Mouse (Mus musculus): Measurements from ENCODE around the gene Ccdc61.

Gene Ccdc61

GRCm38 (mm10) chr7:18910241-18910831, at the start of gene Ccdc61:
TSS of gene Ccdc61 (minus strand) at chr7:18910415.
- peak; percentile 98 to 99 for DNase-seq

- peak; percentile 44 to 65 for DNase-seq
These were observed 49.2 kb upstream of the Ccdc61 start for GRCm38 (mm10) chr7:18959446-18959845.

- DNase-seq = no peak
These were observed 48.2 kb upstream of the Ccdc61 start for GRCm38 (mm10) chr7:18958384-18958766.

GRCm38 (mm10) chr7:18957569-18958383, 47.6 kb upstream of the Ccdc61 start:
- DNase-seq = peak; percentile 19 to 37

GRCm38 (mm10) chr7:18951397-18951796, 41.2 kb upstream of the Ccdc61 start:
- DNase-seq = no peak

GRCm38 (mm10) chr7:18950523-18951315, 40.5 kb upstream of the Ccdc61 start:
- DNase-seq = no peak

- DNase-seq = no peak
These were observed 39.7 kb upstream of the Ccdc61 start for GRCm38 (mm10) chr7:18949781-18950522.

- peak; percentile 57 to 66 for DNase-seq
These were observed 37.9 kb upstream of the Ccdc61 start for GRCm38 (mm10) chr7:18948151-18948550.

GRCm38 (mm10) chr7:18942815-18943214, 32.6 kb upstream of the Ccdc61 start:
- no peak for DNase-seq

- no peak for DNase-seq
These were observed 32.2 kb upstream of the Ccdc61 start for GRCm38 (mm10) chr7:18942376-18942775.

GRCm38 (mm10) chr7:18927759-18928158, 17.5 kb upstream of the Ccdc61 start:
- DNase-seq = peak; percentile 46 to 54

GRCm38 (mm10) chr7:18926911-18927310, 16.7 kb upstream of the Ccdc61 start:
- DNase-seq = no peak

GRCm38 (mm10) chr7:18926041-18926790, 16.0 kb upstream of the Ccdc61 start:
- peak; percentile 44 to 46 for DNase-seq

- DNase-seq = peak; percentile 84 to 87
These were observed 15.1 kb upstream of the Ccdc61 start, which contains the start of gene Nova2 for GRCm38 (mm10) chr7:18925162-18925938. TSS of gene Nova2 (plus strand) at chr7:18925888.

GRCm38 (mm10) chr7:18924321-18924720, 14.1 kb upstream of the Ccdc61 start:
- no peak for DNase-seq

GRCm38 (mm10) chr7:18923711-18924191, 13.5 kb upstream of the Ccdc61 start:
- no peak for DNase-seq

GRCm38 (mm10) chr7:18923267-18923666, 13.1 kb upstream of the Ccdc61 start:
- DNase-seq = no peak

GRCm38 (mm10) chr7:18922807-18923206, 12.6 kb upstream of the Ccdc61 start:
- no peak for DNase-seq

- DNase-seq = peak; percentile 63 to 73
These were observed 10.9 kb upstream of the Ccdc61 start for GRCm38 (mm10) chr7:18921069-18921468.

GRCm38 (mm10) chr7:18917931-18918330, 7.7 kb upstream of the Ccdc61 start:
- DNase-seq = peak in 1 of 2 experiments; percentile 19

GRCm38 (mm10) chr7:18916254-18916653, 6.0 kb upstream of the Ccdc61 start:
- DNase-seq = no peak
